Mouse (Mus musculus): ENCODE results near the gene Lrrc61. TPM values are rescaled to one million over a fixed set of nuclear protein-coding genes. Genes with fewer than 3 reads are reported as not detected.
"Not testable (repeated sequence)": the region's sequence is repeated elsewhere in the genome, so short reads cannot be mapped to it uniquely, and the experiment has no call there.

Lrrc61 gene
- total RNA-seq (2021): 10 to 100 TPM; 29.2 to 30.2 TPM
- long read RNA-seq, experiment 1, partial matches to known transcripts: 0 of 26 reads
- long read RNA-seq, experiment 1, other reads (novel, unspliced or antisense): 15 of 26 reads
- long read RNA-seq, experiment 2, transcript Lrrc61-202 (3 exons, 2,913 nt): major isoform, 6 of 25 reads
- long read RNA-seq, experiment 2, partial matches to known transcripts: 14 of 25 reads
- long read RNA-seq, experiment 2, other reads (novel, unspliced or antisense): 1 of 25 reads

GRCm38 (mm10) chr6:48554280-48555103 lies at the start of gene Lrrc61:
Gene Lrrc61 (plus strand): TSS chr6:48554796.
- peak; percentile 98 for DNase-seq (ENCODE audit: low spot score in 2 of 2)

DNA sequence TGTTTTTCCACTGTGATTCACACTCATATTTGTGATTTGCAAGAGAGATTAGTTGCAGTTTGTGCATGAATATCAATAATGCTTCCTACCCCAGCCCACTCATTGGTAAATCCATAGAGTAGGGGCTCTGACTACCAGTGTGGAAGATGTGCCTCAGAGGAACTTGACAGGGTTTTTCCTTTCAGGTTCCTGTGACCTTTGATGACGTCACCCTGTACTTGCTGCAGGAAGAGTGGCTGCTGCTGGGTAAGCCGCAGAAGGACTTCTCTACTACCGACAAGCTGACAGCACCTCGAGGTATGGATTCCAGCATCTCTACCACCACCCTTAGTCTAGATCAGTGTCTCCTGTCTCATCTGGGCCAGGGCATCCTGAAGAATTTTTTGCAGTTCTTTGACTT lies 46.5 kb upstream of the Lrrc61 start:
- no peak for DNase-seq (ENCODE audit: low spot score in 2 of 2)

- no peak for DNase-seq (ENCODE audit: low spot score in 2 of 2)
Observed at GRCm38 (mm10) chr6:48510426-48510825, 44.2 kb upstream of the Lrrc61 start.

DNA sequence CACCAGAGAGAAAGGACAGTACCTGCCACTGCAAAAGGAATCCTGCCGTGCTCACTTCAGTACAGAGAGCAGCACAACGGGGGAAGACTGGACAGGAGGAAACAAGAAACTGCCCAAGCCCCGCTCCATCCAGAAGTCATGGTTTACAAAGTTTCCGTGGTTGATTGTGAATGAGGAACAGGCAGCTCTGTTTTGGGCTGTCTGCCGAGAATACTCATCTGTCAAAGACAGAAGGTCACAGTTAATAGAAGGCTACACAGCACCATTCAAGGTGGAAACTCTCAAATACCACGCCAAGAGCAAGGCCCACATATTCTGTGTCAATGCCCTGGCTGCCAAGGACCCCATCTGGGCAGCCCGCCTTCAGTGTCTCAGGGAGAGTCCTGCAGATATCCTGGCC lies 42.7 kb upstream of the Lrrc61 start:
- DNase-seq (ENCODE audit: low spot score in 2 of 2): no peak

GRCm38 (mm10) chr6:48524882-48525281 lies 29.7 kb upstream of the Lrrc61 start:
- not testable (repeated sequence) for DNase-seq (ENCODE audit: low spot score in 2 of 2)

GRCm38 (mm10) chr6:48527901-48528300 lies 26.7 kb upstream of the Lrrc61 start:
- DNase-seq (ENCODE audit: low spot score in 2 of 2): no peak

- no peak for DNase-seq (ENCODE audit: low spot score in 2 of 2)
Observed at GRCm38 (mm10) chr6:48529261-48529660, 25.3 kb upstream of the Lrrc61 start.

GRCm38 (mm10) chr6:48529871-48530440 lies 24.6 kb upstream of the Lrrc61 start:
- DNase-seq (ENCODE audit: low spot score in 2 of 2): no peak

GRCm38 (mm10) chr6:48530862-48531261 lies 23.7 kb upstream of the Lrrc61 start:
- DNase-seq (ENCODE audit: low spot score in 2 of 2): no peak

- no peak for DNase-seq (ENCODE audit: low spot score in 2 of 2)
Observed at GRCm38 (mm10) chr6:48533475-48533874, 21.1 kb upstream of the Lrrc61 start.

GRCm38 (mm10) chr6:48534913-48535312 lies 19.7 kb upstream of the Lrrc61 start:
- DNase-seq (ENCODE audit: low spot score in 2 of 2): no peak

DNA sequence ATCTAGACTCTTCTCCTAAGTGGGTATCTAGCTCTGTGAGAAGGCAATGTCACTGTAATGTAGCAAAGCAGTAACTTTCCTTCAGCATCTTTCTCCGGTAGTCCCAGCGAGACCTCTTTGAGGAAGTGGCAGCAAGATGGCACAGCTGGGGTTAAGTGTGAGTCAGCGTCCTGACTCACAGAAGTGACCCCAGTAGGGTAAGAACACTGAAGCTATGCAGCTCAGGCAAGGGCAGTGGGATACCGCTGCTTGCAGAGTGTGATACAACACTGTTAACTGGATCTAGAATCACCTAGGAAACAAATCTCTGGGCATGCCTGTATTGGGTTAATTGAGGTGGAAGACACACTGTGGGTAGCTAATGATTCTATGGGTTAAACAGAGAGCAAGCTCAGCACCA lies 18.5 kb upstream of the Lrrc61 start:
- DNase-seq (ENCODE audit: low spot score in 2 of 2): no peak

DNA sequence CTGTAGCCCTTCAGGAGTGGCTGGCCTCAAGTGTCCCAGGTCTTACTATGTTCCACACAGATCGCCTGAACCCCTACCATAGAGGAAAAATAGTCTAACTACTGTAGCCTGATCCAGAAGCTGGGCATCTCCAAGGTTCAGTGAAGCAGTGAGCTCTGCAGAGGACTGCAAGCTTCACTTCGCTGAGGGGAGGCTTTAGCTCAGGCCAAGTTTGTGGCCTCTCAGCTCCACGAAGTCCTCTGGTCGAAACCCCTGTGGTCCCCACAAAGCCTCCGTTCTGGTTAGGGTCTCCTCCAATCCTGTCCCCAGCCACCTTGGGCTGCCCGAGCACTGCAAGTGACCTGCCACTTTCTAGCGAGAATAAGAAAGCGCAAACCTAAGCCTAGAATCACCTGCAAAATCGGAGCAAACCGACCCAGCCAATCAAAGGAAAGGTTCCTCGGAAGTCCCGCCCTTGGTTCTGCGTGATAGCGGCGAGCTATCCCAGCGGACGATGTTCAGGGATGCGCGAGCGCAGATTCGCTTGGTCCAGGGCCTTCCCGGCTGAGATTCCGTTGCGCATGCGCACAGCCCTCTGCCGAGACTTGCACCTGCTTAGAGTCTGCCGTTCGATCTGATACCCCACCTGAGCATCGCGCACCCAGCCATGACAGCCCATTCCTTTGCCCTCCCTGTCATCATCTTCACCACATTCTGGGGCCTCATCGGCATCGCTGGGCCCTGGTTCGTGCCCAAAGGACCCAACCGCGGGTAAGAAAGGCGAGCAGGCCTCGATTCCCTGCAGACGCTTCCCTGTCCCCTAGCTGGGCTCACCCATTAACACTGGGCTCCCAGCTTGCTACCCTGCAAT lies 17.3 kb upstream of the Lrrc61 start, which contains the start of gene Atp6v0e2:
Gene Atp6v0e2 (plus strand): TSS at position 511 of the 850 bp plus-strand sequence.
- DNase-seq (ENCODE audit: low spot score in 2 of 2): peak; percentile 93

DNA sequence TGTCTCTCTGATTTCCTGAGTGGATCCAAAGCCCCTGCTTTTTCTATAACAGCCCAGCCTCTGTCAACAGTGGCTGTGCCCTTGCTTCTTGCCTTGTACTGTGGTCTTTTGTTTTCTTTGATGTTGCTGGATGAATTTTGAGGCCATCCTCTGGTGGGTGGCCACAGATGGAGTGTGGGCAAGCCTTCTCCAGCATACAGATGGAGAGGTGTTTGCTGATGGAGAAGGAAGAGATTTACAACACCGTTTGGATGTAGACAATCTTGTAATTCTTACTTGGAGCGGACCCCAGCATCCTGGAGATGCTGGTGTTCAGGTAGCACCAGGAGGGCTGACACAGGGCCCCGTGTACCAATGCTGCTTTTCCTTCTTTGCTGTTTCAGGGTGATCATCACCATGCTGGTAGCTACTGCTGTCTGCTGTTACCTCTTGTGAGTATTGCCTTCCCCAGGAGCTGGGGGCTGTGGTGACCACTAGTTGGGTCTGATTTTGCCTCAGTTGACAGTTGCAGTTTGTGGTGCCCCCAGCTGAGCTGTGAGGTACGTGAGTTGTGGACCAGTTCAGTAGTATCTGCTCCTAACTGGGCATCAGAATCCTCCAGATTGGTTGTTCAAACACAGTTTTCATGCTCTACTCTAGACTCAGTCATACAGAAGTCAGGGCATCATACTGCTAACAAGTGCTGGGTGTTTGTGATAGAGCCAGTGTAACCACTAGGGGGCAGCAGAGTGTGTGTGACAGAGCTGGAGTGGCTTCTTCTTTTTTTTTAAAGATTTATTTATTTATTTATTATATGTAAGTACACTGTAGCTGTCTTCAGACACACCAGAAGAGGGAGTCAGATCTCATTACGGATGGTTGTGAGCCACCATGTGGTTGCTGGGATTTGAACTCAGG lies 15.5 kb upstream of the Lrrc61 start:
- peak; percentile 75 to 90 for DNase-seq (ENCODE audit: low spot score in 2 of 2)

DNA sequence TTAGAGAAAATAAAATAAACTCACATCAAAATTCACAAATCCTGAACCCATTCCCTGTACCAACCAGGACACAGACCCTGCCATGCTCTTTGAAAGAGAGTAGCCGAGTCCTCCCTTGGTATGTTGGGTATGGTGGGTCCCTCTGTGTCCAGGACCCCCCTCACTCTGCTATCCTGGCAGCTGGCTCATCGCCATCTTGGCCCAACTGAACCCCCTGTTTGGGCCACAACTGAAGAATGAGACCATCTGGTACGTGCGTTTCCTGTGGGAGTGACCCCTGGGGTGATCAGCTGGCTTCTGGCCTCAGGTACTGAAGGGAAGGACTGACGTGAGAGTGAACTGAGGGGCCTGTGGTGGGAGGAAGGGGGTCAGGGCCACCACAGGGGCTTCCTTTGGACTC lies 14.7 kb upstream of the Lrrc61 start:
- no peak for DNase-seq (ENCODE audit: low spot score in 2 of 2)

DNA sequence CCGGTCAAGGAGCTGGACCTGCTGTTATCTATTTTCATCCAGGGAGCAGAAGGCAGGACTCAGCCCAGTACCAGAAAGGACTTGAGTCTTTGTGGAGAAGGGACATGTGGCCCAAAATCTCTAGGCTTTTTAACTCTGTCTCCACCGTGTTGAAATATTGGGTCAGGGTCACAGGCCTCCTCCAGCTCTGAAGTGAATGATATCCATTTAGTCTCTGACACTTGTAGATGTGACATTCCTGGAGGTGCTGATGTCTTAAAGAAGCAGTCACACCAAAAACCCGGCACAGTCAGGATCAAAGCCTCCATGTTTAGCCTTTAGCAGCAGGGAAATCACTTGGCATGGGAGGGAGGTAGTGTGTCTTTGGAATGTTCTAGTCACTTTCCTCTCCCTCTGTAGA lies 13.9 kb upstream of the Lrrc61 start:
- DNase-seq (ENCODE audit: low spot score in 2 of 2): no peak

GRCm38 (mm10) chr6:48541560-48542450 lies 12.8 kb upstream of the Lrrc61 start:
- no peak for DNase-seq (ENCODE audit: low spot score in 2 of 2)

- DNase-seq (ENCODE audit: low spot score in 2 of 2): no peak
Observed at GRCm38 (mm10) chr6:48542631-48543030, 12.0 kb upstream of the Lrrc61 start.

DNA sequence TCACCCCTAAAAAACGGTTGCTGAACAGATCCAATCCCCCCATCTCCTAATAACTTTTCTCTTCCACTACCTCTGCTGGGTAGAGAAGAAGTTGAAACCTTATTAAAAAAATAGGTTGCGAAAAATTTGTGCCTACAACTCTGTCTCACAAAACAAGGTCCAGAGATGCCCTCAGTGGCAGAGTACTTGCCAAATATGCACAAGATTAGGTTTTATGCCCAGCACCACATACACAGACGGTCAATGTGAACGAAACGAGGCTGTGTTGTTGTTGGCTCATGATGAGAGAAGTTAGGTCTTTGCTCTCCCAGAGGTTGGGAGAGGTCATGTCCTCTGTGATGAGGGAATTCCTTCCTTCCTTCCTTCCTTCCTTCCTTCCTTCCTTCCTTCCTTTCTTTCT lies 9.3 kb upstream of the Lrrc61 start:
- no peak for DNase-seq (ENCODE audit: low spot score in 2 of 2)

Data from layer of hippocampus, postnatal 14 days (tissue).